Mouse (Mus musculus) left cerebral cortex, postnatal 14 days (tissue): ENCODE measurements at regions not wholly inside any gene's neighbourhood (a gene's known extent, or its start where the extent isn't known, plus 50 kb on each side); places are given as distances from the start of the nearest gene placed in this dataset.
A peak's percentile ranks its signal among the peaks of the same experiment; 100 is the strongest.

Source experiments
- DNase-seq, 2 experiments: peaks; one replicate each; pipeline ENCODE4 v3.0.0; 2021 to 2022; ENCODE audit warnings: low spot score in 2 of 2, mixed read lengths in 1 of 2
- intact Hi-C: fragments of 180-260 bp; cut with DNase I; formaldehyde crosslinking; loops from one replicate; pipeline ENCODE4 v1.15.1; 2025

GRCm38 (mm10) chr10:96358984-96359383, 222.6 kb downstream of the Gm5426 start:
- intact Hi-C loops = no loop called here

GRCm38 (mm10) chr10:96362211-96362610, 225.8 kb downstream of the Gm5426 start:
- intact Hi-C loops = no loop called here
- no peak for DNase-seq

More at GRCm38 (mm10) chr10:96358984-96359383, 222.6 kb downstream of the Gm5426 start:
- no peak for DNase-seq

- DNase-seq = no peak
Observed at GRCm38 (mm10) chr10:96363867-96364266, 227.5 kb downstream of the Gm5426 start.

GRCm38 (mm10) chr10:96365101-96365500, 228.7 kb downstream of the Gm5426 start:
- intact Hi-C loops = no loop called here
- no peak for DNase-seq

More at GRCm38 (mm10) chr10:96363867-96364266, 227.5 kb downstream of the Gm5426 start:
- intact Hi-C loops = no loop called here

GRCm38 (mm10) chr10:96366871-96367270, 230.5 kb downstream of the Gm5426 start:
- intact Hi-C loops = no loop called here
- DNase-seq = no peak

GRCm38 (mm10) chr10:96370547-96371320, 234.3 kb downstream of the Gm5426 start:
- DNase-seq = peak; percentile 28 to 62

GRCm38 (mm10) chr10:96371321-96371653, 234.9 kb downstream of the Gm5426 start:
- DNase-seq = no peak
- intact Hi-C loops = no loop called here

More at GRCm38 (mm10) chr10:96370547-96371320, 234.3 kb downstream of the Gm5426 start:
- intact Hi-C loops = no loop called here

GRCm38 (mm10) chr10:96372616-96373346, 236.4 kb downstream of the Gm5426 start:
- DNase-seq = no peak
- intact Hi-C loops = no loop called here

- intact Hi-C loops = no loop called here
- no peak for DNase-seq
Observed at GRCm38 (mm10) chr10:96373481-96373880, 237.1 kb downstream of the Gm5426 start.

- intact Hi-C loops = no loop called here
- DNase-seq = no peak
Observed at GRCm38 (mm10) chr10:96374293-96375069, 238.1 kb downstream of the Gm5426 start.

- intact Hi-C loops = no loop called here
- no peak for DNase-seq
Observed at GRCm38 (mm10) chr10:96375070-96375447, 238.7 kb downstream of the Gm5426 start.

- DNase-seq = no peak
- intact Hi-C loops = no loop called here
Observed at GRCm38 (mm10) chr10:96377549-96377948, 239.3 kb upstream of the Btg1 start.

- intact Hi-C loops = no loop called here
- peak in 1 of 2 experiments; percentile 33 for DNase-seq
Observed at GRCm38 (mm10) chr10:96379016-96379771, 237.6 kb upstream of the Btg1 start.

GRCm38 (mm10) chr10:96381664-96382063, 235.1 kb upstream of the Btg1 start:
- intact Hi-C loops = no loop called here
- DNase-seq = no peak

- DNase-seq = no peak
Observed at GRCm38 (mm10) chr10:96391748-96392147, 225.1 kb upstream of the Btg1 start.

GRCm38 (mm10) chr10:96392836-96393235, 224.0 kb upstream of the Btg1 start:
- intact Hi-C loops = no loop called here
- no peak for DNase-seq

More at GRCm38 (mm10) chr10:96391748-96392147, 225.1 kb upstream of the Btg1 start:
- intact Hi-C loops = no loop called here

- intact Hi-C loops = no loop called here
- no peak for DNase-seq
Observed at GRCm38 (mm10) chr10:96394210-96394609, 222.6 kb upstream of the Btg1 start.

- intact Hi-C loops = no loop called here
- no peak for DNase-seq
Observed at GRCm38 (mm10) chr10:96395017-96395416, 221.8 kb upstream of the Btg1 start.

- DNase-seq = peak; percentile 31 to 34
- intact Hi-C loops = no loop called here
Observed at GRCm38 (mm10) chr10:96397931-96398561, 218.8 kb upstream of the Btg1 start.
